Mouse (Mus musculus): ENCODE data around the gene Naif1.
"Not testable (repeated sequence)": the region's sequence is repeated elsewhere in the genome, so short reads cannot be mapped to it uniquely, and the experiment has no call there.

Gene Naif1

DNA sequence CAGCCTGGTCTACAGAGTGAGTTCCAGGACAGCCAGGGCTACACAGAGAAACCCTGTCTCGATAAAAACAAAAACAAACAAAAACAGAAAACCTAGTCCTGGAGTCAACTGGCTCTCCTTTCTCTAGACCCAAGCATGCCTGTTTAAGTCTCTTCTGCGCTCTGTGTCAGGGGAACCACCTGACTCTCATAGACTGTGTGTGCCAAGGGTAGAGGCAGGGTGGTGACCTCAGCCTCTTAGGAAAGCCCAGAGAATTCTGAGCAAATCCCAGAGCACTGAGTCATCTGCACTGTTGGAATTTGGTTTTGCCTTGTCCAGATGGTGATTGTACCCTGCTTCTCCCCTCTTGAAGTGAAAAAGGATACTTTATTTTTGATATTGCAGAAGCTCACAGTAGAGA, 8.0 kb downstream of the Naif1 start:
- no peak for DNase-seq (ENCODE audit: low spot score)

DNA sequence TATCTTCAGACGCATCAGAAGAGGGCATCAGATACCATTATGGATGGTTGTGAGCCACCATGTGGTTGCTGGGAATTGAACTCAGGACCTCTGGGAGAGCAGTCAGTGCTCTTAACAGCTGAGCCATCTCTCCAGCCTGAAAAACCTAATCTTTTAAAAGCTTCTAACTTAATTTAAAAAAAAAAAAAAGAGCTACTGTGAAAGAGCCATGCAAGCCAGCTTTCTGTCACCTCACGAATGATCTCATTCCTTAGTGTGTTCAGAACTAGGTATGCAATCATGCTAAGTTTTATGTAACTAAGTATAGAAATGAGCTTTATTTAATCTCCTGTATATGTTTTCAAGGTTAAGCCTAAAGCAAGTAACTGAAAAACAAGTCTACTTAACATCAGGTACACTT, 9.4 kb downstream of the Naif1 start:
- no peak for DNase-seq (ENCODE audit: low spot score)

DNA sequence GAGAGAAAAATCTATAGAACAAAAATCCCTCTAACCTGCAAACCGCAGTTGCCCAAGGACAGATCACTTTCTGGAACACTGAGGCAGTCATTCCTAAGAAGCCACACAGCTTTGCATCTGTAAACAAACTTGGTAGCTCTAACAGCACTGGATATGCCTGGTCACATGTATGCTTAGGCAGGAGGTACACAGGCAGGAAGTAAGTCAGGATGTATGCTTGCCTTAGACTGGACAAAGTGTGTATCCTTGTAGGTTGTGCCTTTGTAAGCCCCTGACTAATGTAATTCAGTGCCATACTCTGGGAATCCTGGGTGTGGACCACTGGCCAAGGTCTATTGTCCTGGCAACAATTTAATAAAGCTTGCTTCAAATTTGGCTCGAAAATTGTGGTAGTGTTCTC, 13.5 kb downstream of the Naif1 start:
- no peak for DNase-seq (ENCODE audit: low spot score)

DNA sequence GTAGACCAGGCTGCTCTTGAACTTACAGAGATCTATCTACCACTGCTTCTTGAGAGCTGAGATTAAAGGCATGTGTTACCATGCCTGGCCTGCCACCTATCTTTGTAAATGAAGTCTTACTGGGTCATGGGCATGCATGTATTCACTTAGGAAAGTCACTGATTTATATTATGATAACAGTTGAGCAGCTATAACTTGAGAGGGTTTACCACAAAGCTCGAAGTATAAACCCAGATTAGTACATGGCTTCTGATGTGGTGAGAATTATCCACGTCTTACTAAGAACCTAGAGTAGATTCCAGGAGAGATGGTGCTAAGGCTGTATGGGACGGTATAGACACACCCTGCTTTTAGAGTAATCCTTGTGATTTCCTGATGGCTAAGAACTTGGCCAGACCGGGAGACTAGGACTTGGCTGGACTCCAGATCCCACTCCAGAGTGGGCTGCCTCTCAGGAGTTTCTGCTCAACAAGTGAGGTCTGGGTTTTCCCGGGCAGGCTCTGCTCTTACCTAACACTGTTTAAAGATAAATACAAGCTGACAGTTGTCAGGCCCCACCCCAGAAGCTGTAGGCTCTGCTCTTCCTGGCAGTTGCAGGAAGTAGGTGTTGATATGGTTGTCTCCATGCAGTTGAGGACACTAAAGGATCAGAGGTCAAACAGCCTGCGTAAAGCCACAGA, 14.1 kb downstream of the Naif1 start:
- DNase-seq (ENCODE audit: low spot score): no peak

DNA sequence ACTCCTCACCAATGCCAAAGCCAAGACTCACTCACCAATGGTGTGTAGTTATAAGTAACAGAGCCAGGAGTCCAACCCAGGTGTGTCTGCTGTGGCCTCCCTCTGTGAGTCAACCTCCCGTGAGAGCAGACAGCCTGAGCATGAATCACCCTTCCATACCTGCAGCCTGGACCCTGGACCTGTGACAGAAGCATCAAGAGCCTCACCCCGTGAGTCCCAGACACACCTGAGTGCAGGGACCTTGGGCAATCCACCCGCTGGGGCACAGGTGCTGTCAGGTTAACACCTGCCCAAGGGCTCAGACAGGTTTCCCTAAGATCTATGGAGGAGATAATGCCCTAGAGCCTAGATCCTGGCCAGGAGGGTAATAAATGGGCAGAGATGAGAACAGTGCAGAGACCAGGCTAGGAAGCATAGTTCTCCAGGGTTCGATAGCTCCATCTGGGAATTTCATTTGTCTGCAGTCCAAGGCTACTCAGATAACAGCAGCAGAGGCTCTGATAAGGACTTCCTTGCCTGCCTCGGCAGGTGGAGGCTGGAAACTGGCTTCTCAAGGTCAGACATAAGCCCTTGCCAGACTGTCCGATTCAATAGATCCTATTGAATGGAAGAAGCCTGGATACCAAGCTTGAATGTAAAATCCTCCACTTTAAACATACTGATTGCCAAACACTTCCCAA, 20.9 kb downstream of the Naif1 start:
- DNase-seq (ENCODE audit: low spot score): no peak

DNA sequence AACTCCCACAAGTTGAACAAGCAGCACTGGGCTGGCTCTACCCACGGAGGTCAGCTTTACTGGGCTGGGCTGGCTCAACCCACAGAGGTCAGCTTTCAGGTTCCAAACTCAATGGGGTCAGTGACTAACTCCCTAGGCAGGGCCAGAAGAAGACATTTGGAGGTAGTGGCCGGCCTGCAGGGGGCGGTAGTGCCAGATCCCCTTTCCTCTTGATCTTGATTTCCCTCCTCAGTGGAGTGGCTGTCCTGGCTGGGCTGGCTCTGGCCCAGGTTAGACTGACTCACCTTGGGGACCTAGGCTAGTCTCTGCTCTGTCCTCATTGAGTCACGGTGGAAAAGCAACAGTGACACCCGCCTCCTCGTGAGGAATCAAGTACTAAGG, 21.4 kb downstream of the Naif1 start:
- no peak for DNase-seq (ENCODE audit: low spot score)

DNA sequence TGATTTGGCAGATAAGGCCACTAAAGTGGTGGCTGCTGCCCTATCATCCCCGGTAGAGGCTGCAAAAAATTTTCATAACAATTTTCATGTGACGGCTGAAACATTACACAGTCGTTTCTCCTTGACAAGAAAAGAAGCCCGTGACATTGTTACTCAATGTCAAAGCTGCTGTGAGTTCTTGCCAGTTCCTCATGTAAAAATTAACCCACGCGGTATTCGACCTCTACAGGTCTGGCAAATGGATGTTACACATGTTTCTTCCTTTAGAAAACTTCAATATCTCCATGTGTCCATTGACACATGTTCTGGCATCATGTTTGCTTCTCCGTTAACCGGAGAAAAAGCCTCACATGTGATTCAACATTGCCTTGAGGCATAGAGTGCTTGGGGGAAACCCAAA, 25.1 kb downstream of the Naif1 start:
- not testable (repeated sequence) for DNase-seq (ENCODE audit: low spot score)

DNA sequence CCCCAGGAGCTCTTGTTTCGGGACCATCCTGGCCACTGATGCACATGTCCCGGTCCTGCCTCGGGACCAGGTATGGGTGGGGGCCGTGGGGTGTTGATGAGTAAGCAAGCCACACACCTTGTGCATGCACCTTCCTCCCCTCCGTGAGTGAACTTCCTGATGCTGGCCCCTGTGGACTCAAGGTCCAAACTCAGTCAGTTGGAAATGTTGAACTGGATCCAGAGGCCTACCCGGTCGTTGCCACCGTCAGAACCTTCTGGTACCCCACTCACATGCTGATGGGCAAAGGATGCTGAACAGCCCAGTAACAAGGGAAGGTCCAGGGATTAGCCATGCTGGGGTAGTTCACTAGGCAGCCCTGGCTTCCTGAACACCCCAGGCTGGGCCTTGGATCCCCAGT, 32.1 kb downstream of the Naif1 start:
- DNase-seq (ENCODE audit: low spot score): no peak

DNA sequence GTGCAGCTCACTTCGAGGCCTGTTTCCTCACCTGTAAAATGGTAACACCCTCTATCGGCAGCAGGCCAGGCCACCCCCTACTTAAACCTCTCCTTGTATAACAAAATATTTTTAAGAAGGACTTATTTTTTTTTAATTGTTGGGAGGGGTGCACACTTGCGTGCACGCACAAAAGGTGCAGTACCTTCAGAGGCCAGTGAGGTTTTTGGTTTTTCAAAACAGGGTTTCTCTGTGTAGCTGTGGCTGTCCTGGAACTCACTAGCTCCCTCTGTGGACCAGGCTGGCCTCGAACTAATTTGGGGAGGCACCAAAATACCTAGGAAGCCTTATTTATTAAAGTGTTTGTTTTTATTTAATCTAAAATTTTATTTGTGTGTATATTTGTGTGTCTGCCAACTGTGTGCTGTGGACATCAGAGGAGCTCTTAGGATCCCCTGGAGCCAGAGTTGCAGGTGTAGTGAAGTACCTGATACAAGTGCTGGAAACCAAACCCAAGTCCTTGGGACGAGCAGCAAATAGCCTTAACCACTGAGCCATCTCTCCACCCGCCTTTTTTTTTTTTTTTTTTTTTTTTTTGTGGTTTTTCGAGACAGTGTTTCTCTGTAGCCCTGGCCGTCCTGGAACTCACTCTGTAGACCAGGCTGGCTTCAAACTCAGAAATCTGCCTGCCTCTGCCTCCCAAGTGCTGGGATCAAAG, 33.1 kb downstream of the Naif1 start:
- DNase-seq (ENCODE audit: low spot score): no peak

DNA sequence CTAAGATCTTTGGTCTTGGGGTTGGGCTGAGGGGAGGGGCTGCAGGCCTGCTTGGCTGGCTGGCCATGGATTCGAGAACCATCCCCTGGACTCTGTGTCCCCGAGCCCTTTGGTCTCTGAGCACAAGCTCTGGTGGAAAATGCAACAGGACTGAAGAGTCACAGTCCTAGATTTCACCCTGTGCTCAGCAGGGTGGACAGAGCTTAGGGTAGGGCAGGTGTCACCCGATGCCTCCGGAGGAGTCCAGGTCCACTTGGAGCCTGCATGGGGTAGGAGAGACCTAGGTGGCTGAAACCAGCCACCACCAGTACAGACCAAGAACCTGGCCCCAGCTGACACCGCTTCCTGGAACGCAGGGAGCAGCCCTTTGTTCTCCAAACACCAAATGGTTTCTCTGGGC, 34.7 kb downstream of the Naif1 start:
- no peak for DNase-seq (ENCODE audit: low spot score)

DNA sequence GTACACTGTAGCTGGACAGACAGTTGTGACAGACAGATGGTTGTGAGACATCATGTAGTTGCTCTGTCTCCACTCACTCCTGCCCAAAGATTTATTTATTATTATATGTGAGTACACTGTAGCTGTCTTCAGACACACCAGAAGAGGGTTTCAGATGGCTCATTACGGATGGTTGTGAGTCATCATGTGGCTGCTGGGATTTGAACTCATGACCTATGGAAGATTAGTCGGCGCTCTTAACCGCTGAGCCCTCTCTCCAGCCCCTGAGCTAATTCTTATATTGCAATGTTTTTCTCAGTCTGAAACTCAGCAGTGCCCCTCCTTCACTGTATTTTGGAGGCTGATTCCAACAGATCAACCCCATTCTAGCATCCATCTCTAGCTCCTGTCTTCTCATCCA, 35.5 kb downstream of the Naif1 start:
- DNase-seq (ENCODE audit: low spot score): no peak

DNA sequence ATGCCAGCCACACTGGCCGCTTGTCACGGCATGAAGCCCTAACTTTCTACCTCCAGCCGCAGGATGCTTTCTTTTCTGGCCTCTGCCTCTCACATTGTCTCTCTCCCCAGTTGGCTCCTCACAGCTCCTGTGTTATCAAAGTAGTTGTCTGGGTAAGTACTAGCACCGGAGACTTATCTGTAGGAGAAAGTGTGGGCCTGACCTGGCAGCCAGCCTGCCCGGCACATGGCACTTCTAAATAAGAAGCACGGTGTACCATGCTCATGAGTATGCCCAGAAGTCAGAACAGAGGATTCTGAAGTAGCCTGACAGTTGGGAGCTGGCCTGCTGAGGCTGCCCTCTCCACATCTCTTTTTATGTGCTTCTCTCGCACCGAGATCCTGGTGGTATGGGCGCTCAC, 35.9 kb downstream of the Naif1 start:
- no peak for DNase-seq (ENCODE audit: low spot score)

DNA sequence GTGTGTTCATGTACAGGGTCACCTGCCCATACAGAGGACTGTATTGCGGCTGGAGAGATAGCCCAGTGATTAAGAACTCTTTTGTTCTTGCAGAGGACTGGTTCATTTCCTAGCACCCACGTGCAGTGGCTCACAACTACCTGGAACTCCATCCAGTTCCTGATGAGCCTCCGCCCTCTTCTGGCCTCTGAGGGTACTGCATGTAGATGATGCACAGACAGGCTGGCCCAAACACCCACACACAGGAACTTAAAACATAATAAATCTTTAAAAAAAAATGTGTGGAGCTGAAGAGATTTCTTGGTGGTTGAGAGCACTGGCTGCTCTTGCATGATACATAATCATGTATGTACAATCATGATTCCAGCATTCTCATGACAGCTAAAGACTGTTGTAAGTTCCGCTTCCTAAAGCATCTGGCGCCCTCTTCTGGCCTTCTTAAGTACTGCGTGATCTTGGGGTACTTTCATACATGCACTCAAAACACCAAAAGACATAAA, 36.9 kb downstream of the Naif1 start:
- DNase-seq (ENCODE audit: low spot score): peak; percentile 95

DNA sequence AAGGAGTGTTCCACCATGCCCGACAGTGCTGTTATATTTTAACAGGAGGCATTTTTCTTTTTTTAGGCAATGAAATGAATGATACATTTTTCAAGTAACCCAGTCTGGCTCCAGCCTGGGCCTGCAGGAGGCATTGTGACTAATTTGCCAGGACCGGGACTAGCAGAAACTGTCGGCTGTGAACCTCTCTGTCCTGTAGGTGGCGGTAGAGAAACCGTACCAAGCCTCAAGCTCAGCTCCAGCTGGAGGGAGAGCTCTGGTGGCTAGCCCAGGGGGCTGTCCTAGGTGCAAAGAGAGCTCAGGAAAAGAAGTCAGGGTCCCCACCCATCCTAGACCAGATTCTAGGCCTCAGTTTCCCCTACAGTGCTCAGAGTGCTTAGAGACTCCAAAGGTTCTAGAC, 38.4 kb downstream of the Naif1 start:
- DNase-seq (ENCODE audit: low spot score): peak; percentile 94

DNA sequence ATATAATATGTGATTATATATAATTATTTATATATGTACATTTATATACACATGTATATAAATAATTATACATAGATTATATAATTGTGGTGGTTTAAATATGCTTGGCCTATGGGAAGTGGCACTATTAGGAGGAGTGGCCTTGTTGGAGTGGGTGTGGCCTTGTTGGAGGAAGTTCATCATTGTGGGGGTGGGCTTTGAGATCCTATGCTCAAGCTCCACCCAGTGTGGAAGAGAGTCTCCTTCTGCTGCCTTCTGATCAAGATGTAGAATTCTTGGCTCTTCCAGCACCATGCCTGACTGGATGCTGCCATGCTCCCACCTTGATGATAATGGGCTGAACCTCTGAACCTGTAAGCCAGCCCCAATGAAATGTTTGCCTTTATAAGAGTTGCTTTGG, 40.5 kb downstream of the Naif1 start:
- not testable (repeated sequence) for DNase-seq (ENCODE audit: low spot score)

DNA sequence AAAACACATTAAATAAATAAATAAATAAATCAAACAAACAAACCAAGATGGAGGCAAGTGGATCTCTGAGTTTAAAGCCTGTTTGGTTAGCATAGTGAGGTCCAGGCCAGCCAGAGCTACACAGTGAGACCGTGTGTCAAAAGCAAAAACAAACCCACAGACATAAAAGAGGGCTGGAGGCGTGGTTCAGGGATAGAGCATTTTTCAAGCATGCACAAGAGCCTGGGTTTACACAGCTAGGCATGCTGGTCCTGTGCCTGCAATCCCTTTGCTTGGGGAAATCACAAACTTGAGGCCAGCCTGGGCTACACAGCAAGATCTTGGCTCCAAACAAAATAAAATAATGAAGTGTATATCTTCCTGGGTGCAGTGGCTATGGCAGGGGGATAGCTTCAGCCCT, 42.4 kb downstream of the Naif1 start:
- no peak for DNase-seq (ENCODE audit: low spot score)

DNA sequence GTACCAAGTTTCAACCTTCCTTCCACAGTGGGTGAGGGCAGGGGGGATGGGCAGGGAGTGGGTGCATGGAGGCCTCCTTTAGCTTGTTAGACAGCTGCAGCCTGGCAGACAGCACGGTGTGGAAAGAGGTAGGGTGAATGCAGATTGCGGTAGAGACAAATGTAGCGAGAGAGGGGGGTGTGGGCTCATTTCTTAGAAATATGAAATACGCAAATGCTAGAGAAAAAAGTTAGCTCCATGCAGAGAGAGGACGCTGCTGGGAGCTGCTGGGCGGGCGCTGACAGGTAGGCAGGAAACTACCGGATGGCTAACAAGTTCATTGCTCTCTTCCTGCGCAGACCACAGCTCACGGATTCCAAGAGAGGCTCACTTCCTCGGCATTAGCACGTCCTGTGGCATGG, 43.0 kb downstream of the Naif1 start:
- DNase-seq (ENCODE audit: low spot score): no peak

DNA sequence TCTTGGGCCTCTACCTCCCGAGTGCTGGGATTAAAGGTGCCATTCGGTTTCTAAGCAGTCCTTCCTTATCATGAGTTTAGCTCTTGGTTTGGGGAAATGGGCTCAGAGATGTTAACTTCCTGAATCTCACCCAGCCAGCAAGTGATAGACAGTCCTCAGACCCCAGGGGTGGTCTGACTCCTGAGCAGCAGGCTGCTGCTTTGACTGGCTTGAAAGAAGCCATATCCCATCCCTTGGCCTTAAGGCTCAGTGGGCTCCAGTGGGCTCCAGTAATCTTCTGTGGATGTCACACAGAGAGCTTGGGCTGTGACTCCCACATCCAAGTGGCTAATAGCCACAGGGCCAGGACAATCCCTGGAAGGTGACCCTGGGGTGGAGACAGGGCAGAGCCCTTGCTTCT, 44.3 kb downstream of the Naif1 start:
- DNase-seq (ENCODE audit: low spot score): no peak

DNA sequence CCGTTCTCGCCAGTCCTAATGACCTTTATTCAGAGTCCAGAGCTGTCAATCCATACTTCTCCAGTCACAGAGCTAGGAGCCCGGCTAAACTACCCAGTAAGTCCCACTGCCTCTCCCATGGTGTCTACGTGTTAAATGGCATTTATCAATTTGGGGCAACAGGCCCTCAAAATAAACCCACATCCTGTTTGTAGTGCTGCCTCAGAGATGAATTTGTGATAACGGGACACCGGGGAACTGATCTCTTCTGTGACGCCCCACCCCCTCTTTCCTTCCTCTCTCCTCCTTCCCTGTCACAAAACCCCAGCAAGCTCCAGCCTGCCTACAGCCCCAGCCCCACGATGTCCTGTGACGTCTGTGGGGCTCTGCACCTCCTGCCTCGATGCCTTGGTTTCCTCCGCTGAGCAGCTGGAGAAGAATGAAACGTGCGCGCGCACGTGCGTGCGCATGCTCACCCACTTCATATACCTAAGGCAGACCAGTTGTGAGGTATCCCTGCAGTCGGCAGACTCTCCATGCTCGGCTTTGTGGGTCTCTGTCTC, 45.0 kb downstream of the Naif1 start:
- no peak for DNase-seq (ENCODE audit: low spot score)

DNA sequence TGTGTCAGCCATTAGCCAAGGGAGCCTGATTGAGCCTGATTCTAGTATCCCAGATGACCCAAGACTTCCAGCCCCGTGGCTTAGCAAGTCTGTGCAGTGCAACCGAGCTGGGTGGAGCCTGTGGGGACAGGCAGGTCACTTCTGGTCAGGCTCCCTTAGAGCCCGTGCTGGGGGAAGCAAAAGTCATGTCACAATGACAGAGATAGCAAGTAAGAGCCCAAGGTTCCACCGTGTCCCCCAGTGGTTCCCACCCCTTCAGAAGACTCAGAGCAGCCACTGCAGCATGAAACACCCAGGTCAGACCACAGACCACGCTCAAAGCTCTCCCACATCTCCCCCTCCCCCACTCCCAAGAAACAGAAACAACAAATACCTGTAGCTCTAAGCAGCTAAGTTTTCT, 45.9 kb downstream of the Naif1 start:
- DNase-seq (ENCODE audit: low spot score): no peak

DNA sequence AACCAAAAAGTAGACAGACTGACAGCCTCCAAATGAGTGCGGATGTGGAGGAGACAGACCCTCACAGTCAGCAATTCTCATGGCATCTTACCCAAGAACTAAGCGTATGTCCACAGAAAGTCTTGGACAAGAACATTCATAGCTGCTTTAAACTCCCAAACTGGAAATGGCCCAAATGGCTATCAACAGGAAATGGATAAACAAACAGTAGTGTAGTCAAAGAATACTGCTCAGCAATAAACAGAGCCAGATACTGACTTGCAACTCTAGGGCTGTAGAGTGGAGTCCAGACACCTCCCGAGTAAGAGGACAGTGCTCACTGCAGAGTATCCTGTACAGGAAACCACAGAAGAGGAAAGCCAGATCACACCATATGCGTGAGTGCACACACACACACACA, 49.1 kb downstream of the Naif1 start:
- DNase-seq (ENCODE audit: low spot score): no peak

DNA sequence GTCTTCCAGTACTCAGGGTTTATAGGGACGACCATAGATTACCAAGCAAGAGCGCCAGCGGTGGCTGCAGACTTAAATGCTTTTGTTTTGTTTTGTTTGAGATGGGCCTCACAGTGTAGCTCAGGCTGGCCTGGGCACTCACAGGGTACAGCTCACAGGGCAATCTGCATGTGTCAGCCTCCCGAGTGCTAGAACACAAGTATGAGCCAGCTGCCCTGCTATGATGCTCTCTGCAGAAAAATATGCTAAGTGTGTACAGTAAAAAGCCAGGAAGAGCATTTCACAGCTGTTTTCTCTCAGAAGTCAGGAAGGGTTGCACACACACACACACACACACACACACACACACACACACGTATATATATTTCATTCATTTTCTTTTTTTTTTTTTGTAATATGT, 50.2 kb downstream of the Naif1 start:
- DNase-seq (ENCODE audit: low spot score): no peak

DNA sequence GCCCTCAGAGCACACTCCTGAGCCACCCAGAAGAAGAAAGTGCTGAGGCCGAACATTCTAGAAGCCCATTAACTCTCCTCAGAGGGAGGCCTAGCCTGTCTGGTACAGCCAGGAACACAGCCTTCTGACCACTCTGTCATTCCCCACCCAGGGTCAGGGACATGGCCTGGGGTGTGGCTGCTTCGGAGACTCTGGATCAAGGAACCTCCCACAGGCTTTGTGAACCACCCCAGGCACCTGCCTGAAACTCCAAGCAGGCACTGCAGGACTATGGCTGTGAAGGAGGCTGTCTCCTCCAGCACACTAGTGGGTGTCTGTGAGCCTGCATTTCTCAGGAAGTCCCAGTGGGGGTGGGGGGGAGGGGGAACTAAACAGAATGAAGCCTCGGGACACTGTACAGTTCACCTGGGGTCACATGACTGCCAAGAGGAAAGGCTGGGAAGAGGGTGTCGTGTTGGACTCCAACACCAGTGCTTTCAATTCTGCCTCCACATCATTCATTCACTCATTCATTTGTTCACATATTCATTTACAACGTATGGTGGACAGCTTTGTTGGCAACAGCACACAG, 51.6 kb downstream of the Naif1 start:
- DNase-seq (ENCODE audit: low spot score): no peak

Measured in embryo, embryonic 10 days (tissue).